Mouse (Mus musculus) R1 (cell line): ENCODE measurements at regions not wholly inside any gene's neighbourhood (a gene's known extent, or its start where the extent isn't known, plus 50 kb on each side); places are given as distances from the start of the nearest gene placed in this dataset.

ENCODE experiments used
- DNase-seq: peaks from one replicate; pipeline ENCODE4 v3.0.0-alpha.2; 2018; ENCODE audit warnings: low read depth, low spot score

DNA sequence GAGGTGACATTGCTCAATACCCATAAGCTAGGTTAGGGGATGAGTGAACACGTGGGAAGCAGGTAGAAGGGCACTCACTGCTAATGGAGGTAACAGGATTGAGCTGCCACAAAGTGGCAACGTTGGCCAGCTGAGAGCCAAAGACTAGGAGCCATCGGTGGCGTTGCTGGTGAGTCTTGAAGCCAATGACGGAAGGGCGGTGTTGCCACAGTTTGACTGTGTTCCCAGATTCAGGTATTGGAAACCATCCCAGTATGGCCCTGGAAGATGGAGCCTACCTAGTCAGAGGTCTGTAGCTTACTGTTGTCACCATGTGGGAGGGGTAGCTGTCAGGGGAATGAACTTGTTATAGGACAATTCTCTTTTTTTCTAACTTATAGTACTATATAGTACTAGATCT, 158.4 kb downstream of the Ly86 start:
- no peak for DNase-seq

DNA sequence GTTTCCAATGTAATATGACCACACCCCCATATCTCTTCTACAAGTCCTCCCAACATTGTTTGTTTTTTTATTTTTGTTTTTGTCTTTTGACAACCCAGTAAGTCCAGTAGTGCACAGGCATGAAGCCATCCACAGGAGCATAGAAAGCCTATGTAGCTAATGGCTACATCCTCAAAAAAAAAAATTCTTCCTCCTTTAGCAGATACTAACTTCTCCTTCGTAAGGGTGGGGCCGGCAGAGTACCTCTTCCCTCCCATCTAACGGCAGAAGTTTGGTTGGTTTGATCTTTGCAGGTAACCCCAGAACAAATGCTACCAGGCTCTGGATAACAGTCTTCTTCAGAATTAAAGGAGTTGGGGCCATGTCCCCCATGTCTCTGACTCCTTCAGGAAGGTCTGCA, 158.9 kb downstream of the Ly86 start:
- DNase-seq: no peak

DNA sequence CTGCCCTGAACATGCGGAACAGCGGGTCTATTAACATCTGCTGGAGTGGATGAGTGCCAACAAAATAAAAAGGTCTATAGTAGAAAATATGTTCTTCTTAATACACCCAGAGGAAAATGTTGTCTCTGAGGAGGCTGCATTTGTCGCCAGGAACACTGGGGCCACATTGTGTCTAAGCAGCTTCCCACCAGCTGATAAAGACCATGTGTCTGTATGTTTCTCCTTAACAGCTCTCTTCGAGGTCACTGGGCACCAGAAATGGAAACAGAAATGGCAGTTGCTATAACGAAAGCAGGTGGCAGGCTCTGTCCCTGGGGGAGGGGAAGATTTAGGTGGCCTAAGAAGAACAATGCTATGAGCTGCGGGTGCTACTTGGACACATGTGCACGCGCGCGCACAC, 159.4 kb downstream of the Ly86 start:
- no peak for DNase-seq

DNA sequence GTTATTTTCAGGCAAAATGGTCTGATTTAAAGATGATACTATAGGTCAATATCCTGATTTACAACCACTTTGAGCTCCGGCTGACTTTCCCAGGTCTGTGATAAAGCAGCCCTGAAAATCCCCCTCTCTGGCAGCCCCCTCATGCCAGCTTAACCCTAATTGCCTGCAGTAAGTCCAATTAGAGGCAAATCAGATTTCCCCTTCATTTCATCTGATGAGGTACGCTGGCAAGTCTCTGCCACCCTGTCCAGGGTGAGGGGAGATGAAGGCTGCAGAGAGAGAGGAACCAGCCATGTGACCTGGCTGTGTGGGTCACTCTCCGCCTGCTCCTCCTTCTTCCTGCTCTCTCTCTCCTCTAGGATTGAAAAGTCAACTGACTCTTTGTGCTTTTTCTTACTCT, 160.6 kb downstream of the Ly86 start:
- DNase-seq: no peak

DNA sequence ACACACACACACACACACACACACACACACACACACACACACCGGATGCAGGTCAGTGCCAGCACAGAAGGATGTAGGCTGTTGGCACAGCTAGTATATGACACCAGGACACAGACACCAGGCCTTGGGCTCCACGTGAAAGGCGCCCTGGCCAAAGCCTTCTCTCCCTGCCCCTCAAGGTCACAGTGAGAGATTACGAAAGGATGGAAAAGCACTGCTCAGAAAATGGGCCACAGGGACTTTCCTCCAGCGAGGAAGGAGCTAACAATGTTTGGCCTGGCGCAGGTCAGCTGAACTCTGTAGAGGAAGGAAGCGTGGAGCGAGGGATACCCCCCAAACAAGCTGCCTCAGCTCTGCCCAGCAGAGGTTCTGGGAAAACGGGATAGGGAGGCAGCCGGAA, 161.0 kb downstream of the Ly86 start:
- DNase-seq: no peak

DNA sequence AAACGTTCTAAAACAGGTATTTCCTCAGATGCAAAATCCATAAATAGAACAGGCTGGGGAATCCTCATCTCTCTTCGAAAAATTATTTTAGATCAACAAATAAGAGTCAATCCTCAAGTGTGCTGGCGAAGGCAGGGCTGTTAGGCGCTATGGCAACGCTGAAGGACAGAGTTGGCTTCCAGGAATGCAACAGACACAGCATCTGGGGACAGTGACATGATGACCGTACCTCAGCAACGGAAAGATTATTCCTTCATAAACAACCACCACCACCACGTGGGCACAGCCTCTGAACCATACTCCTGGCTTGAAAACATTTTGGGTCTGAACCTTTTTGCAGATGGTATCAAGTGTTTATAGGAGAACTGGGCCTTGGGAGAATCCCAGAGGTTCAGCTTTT, 161.7 kb downstream of the Ly86 start:
- DNase-seq: no peak

DNA sequence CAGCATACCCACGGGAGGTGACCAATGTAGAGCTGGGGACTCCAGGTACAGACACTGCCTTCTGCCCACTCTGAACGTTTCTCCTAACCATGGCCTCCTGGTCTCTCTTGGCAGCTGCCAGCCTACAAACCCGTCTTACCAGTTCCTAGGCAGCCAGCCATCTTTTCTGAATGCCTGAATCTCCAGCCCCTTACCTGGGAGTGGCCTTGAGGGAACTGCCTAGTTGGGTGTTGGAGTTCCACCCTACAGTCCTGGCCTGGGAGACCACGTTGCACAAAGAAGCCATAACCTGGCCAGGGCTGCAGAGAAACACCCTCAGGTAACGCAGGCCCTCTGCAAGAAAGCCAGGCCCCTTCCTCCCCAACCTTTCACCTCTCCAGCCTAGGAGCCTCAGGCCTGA, 162.1 kb downstream of the Ly86 start:
- DNase-seq: no peak

DNA sequence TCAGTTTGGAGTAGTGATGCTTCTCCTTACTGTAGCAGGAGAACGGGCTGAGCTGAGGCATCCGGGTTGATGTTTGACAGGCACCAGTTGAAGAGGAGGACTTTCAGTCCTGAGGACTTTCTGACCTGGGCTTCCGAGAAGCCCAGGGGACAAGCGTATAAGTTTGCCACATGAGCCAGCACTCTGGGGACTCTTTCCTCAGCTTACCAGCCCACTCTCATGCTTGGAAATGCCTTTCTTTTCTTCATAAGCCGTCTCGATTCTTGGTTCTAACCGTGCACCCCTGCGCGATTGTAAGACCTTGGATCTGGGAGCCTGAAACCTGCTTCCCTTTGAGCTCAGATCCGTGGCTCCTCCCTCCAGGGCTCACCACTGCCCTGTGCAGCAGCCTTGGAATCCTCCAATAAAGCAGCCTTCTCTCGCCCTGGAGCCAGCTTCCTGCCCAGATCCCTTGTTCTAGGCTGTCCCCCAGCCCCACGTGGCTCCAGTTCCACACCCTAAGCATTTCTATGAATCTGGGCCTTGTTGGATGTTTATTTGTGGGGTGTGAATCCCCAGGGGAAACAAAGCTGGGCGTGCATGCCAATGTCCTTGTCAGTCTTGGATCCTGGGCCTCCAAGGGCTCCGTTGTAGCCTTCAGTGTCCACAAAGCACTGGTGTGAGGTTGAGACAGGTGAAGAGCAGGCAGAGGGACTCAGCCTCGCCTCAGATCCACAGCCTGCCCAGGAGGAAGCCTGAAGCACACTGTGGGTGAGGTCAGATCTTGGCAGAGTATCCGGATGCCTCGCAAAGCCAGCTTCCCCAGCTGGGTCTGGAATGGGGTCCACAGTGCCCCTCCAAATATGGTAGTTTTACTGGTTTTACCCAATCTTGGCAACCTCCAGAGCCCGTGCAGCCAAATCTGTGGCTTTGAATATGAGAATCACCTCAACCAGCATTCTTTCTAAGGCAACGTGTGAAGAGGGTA, 163.7 kb downstream of the Ly86 start:
- DNase-seq: peak; percentile 53

DNA sequence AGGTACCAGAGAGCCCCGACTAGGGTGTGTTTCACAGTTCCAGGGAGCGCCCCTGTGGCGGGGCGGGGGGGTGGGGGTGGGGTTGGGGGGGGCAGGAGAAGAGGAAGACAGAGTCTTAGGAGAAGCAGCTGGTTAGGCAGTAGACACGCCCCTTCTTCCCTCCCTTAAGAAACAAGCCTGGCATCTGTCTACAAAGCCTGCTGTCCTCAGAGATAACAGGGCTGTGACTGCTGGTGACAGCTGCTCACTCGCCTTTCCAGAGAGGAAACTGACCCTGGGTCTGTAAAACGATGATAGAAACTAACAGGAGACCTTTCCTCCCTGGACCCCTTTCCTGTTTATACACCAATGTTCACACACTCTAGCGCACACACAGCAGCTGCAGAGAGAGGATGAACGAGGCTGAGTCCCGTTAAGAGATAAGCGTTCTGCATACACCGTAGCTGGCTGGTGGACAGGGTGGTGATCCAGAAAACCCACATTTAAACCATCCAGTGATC, 164.4 kb downstream of the Ly86 start:
- no peak for DNase-seq

DNA sequence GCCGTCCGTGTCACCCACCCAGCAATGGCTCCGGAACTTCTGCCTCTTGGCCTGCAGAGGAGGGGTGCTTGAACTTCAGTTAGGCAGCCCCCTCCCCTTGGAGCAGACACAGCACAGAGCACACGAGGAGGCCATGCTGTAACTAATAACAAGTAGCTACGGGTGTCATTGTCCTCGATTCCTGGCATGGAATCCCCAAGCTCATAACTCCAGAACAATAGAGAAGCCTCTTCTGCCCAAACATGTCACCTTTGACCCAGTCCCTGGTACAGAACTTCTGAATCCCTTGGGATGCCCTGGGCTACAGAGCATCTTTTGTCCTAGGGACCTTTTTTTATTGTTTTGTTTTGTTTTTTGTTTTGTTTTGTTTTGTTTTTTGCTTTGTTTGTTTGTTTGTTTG, 165.5 kb downstream of the Ly86 start:
- no peak for DNase-seq

DNA sequence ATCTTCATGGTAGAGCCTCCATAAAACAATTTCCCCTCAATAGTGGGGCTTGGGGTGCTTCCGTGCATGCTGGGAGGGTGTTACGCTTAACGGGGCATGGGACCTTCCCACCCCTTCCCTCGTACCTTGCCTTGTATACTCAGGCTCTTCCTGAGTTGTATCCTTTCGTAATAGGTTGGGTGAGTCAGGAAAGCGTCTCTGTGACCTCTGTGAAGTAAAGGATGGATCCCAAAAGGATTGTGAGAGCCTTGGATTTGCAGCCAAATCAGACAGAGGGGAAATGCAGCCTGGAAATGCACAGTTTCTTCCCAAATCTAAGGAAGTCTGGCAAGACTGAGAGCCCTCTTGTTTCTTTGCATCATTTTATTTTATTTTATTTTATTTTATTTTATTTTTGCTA, 166.0 kb downstream of the Ly86 start:
- no peak for DNase-seq

DNA sequence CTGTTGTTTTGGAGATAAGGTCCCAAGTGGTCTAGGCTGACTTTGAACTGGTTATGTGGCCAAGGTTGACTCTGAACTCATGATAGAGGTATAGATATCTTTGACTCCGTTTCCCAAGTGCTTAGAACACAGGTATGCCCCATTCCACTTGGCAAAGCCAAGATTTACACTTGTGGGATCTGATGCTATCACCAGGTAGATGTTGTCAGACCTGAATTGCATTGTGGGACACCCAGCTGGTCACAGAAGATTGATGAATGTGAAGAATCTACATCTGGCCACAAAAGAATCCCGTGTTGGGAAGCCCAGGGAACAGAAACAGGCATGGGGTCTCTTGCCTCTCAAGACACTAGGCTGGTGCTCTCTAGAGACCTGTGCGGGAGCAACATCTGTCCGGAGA, 166.4 kb downstream of the Ly86 start:
- no peak for DNase-seq

DNA sequence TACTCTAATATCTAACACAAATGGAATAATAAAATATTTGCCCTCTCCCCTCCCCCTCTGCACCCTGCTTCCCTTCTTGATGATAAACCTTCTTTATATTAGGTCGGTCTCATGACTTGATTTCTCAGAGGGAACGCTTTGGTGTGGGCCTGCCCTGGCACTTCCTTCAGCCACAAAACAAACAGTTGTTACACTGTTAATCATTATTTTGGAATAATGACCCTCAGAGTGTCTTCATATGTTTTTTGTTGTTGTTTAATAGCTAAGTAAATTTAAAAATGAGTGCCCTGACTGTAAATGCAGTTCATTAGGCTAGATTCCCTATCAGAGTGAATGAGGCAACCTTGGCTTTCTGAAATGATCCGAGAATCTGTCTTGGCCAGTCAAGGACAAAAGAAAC, 167.8 kb downstream of the Ly86 start:
- no peak for DNase-seq

DNA sequence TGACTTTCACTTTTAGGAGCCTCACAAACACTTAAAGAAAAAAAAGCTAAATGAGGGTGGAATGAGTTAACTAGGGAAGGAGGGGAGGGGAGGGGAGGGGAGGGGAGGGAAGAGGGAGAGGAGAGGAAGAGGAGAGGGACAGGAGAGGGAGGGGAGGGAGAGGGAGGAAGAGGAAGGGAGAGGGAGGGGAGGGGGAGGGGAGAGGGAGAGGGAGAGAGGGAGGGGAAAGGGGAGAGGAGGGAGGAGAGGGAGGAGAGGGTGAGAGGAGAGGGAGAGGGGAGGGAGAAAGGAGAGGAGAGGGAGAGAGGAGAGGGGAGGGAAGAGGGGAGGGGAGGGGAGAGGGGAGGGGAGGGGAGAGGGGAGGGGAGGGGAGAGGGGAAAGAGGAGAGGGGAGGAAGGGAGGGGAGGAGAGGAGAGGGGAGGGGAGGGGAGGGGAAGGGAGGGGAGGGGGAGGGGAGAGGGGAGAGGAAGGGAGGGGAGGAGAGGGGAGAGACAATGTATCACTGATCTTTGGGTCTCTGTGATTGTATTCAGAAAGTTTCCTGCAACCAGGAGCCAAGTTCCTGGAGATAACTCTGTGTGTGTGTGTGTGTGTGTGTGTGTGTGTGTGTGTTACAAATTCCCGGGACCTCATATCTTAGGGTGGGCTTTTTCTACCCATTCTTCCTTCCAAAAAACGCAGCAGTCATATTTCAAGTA, 168.3 kb downstream of the Ly86 start:
- no peak for DNase-seq

DNA sequence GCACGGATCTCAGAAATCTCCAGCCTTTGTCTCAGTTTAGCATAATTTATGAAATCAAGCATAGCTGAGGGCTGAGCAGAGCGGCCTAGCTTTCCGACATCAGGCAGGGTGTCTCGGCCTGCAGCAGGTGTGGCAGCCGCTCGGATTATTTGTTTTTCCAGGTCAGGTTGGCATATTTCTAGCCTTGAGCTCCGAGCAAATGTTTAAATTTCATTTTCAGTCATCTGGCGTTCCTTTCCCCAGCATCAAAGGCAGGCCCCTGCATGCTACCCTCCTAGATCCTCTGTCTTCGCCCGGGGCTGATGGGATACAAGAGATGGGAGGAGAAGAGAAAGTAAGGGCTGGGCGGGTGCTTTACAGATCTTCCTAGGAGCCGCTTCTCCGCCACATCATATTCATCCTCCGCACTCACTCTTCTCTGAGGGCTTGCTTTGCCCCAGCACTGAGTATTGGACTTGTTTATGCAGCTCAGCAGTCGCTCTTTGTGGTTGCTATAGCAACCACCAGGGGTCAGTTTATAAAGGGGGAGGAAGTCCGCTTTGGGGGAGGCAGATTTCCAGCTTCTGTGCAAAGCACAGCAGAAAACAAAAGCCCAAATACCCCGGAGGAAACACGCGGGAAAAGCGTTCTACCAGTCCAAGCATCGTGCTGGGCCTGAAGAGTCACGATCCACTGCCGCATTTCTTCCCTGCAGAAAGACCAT, 169.0 kb downstream of the Ly86 start:
- DNase-seq: peak; percentile 80

DNA sequence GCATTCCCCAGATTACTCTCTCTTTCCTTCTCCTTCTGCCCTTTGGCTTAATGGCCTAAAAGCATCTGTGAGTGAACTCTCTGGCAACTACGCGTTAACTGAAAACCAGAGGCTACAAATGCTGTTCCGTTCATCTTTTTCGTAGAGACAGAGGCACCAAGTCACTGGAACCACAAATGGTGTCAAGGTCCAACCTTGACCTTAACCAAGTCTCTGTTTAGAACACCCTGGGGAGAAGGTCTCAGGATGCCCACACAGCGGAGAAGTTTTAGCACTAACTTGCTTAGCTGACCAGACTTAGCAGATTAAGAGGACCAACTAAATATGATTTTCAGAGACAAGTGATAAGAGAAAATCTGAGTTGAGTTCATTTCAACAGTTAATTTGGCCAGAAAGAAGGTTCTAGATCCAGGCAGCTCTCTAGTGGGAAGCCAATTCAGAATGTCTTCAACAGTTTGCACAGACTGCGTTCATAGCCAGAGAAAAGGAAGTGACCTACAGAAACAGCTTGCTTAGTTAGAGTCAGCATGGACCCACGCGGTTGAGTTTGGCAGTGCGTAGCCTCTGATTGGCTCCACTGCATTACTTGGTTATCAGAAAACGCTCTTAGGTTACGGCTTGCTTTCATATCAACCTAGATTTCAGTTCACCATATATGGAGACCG, 169.8 kb downstream of the Ly86 start:
- no peak for DNase-seq

DNA sequence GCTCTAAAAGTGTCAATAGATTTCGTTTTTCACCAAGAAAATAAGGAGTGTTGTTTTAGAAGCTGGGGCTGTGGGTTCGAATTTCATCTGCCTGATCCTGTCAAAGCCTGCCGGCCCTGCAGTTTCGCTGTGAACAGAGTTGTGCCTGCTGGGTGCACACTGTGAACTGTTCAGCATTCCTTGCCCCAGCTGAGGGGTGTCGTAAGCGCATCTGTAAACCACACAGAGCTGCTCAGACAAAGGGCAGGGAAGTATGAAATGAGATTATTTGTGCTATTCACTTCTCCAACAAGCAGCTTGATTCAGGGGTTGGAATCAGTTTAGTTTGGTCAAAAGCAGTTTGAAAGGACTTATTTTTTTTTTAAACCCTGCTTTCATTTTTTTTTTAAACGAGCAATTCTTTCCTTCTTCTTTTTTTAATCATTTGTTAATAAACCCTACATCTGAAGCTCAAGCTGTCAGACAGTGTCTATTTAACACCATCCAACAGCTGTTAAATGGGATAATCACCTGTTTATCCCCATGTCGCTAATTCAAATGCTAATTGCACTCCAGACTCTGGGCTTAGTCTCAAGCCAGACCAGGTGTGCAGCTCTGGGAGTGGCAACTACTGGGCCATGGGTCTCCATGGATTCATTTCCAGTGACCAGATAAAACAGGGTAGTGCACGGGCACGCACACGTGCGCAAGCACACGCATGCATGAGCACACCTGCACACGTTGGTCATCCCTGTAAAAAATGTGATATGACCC, 172.2 kb downstream of the Ly86 start:
- peak; percentile 38 for DNase-seq

DNA sequence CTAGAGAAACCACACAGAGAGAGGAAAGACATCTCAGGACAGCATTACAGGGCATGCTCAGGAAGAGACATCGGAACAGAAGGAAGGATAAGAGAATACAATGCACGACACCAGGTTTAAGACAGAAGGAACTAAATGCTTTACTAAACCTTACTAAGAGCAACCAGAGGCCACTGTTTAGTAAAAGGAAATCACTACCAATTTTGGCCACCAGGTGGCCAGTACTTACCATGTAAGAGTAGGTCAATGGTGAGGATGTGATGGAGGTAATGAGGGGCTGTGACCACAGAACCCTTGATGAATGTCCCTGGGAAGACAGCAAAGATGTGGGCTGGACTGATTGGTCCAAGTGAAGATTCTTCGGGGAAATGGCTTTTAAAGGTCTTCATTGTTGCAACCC, 174.9 kb downstream of the Ly86 start:
- peak; percentile 87 for DNase-seq

DNA sequence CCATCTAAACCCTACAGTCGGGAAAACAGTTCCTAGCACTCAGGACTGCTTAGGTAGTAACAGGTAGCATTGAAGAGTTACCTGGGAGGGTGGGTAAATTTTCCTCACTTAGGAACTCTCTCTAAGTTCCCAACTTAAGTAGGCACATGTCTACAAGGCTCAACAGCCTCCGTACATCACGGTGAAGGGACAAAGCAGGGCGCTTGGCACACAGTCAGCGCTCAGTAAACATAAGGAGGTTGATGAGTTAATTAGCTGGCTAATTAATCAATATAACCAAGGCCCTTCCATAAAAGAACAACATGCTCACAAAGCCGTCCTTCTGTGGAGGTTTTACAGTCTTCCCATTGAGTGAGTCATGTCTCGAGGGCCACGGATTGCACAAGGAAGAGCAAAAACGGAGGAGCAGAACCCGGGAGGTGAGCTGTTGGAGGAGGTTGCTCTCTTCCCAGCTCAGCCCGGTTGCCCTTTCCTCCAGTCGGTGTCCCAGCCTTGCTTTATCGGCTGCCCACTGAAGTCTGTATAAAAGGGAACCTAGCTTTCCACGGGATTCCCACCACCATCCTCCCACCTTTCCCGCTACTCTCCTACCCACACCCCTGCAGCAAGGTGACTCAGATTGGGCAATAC, 180.2 kb downstream of the Ly86 start:
- no peak for DNase-seq

DNA sequence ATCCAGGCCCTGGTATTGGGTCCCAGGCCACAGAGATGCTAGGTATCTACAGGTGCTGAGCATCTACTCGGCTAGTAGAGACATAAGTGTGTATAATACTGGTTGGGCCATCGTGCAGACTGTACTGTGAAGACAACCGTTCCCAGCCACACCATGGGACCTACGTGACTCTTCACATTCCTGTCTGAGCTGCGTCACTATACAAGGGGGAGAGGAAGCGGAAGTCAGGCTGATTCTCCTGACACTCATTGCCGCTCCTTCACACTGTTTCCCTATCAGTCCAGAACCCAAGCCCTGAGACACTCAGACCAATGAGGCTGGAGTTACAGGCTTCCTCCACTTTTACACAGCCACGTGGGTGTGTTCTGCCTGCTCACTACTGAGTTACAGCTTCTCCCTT, 181.1 kb downstream of the Ly86 start:
- no peak for DNase-seq

DNA sequence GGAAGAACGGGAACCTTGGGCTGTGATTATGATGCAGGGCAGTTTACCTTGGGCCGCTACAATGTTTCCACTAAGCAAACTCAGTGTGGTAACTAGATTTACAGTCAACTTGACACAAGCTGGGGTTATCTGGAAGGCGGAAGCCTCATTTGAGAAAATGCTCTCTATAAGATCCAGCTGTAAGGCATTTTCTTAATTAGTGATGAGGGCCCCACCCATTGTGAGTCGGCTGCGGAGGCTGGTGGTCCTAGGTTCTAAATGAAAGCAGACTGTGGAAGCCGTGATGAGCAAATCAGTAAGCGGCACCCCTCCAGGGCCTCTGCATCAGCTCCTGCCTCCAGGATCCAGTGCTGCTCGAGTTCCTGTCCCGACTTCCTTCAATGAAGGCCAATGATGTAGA, 183.4 kb downstream of the Ly86 start:
- DNase-seq: no peak
